Mouse (Mus musculus) right cerebral cortex, postnatal 10 days (tissue): ENCODE results near the gene Il13.

ENCODE experiments used
- DNase-seq, 2 experiments: peaks; one replicate each; pipeline ENCODE4 v3.0.0; 2021; ENCODE audit warnings: low spot score in 2 of 2

The Il13 gene

GRCm38 (mm10) chr11:53634556-53634955 is at the start of gene Il13:
Il13 (minus strand) TSS chr11:53634702.
- DNase-seq: no peak

GRCm38 (mm10) chr11:53682994-53683530 is 48.6 kb upstream of the Il13 start:
- no peak for DNase-seq

GRCm38 (mm10) chr11:53682170-53682569 is 47.7 kb upstream of the Il13 start:
- no peak for DNase-seq

- DNase-seq: no peak
Observed at GRCm38 (mm10) chr11:53681686-53682085, 47.2 kb upstream of the Il13 start.

- no peak for DNase-seq
Observed at GRCm38 (mm10) chr11:53680141-53680540, 45.6 kb upstream of the Il13 start.

- no peak for DNase-seq
Observed at GRCm38 (mm10) chr11:53671414-53671813, 36.9 kb upstream of the Il13 start.

GRCm38 (mm10) chr11:53664091-53664490 is 29.6 kb upstream of the Il13 start:
- DNase-seq: peak; percentile 27 to 38

GRCm38 (mm10) chr11:53662794-53663674 is 28.5 kb upstream of the Il13 start:
- DNase-seq: peak; percentile 30 to 41

- DNase-seq: no peak
Observed at GRCm38 (mm10) chr11:53657828-53658227, 23.3 kb upstream of the Il13 start.

- no peak for DNase-seq
Observed at GRCm38 (mm10) chr11:53657381-53657780, 22.9 kb upstream of the Il13 start.

GRCm38 (mm10) chr11:53656558-53657202 is 22.2 kb upstream of the Il13 start:
- no peak for DNase-seq

GRCm38 (mm10) chr11:53655043-53655442 is 20.5 kb upstream of the Il13 start:
- no peak for DNase-seq

- no peak for DNase-seq
Observed at GRCm38 (mm10) chr11:53652427-53652826, 17.9 kb upstream of the Il13 start.

GRCm38 (mm10) chr11:53651441-53651840 is 16.9 kb upstream of the Il13 start:
- DNase-seq: no peak

- DNase-seq: no peak
Observed at GRCm38 (mm10) chr11:53644017-53644416, 9.5 kb upstream of the Il13 start.

GRCm38 (mm10) chr11:53642744-53643279 is 8.3 kb upstream of the Il13 start:
- DNase-seq: no peak

GRCm38 (mm10) chr11:53637803-53638260 is 3.3 kb upstream of the Il13 start:
- no peak for DNase-seq

- DNase-seq: no peak
Observed at GRCm38 (mm10) chr11:53637046-53637802, 2.7 kb upstream of the Il13 start.

- no peak for DNase-seq
Observed at GRCm38 (mm10) chr11:53636183-53636646, 1.7 kb upstream of the Il13 start.

- no peak for DNase-seq
Observed at GRCm38 (mm10) chr11:53635590-53636182, 1.2 kb upstream of the Il13 start.

GRCm38 (mm10) chr11:53633644-53634043 is 858 bp downstream of the Il13 start:
- no peak for DNase-seq
